Mouse (Mus musculus): ENCODE data around the gene Aurkb. TPM values are rescaled to one million over a fixed set of nuclear protein-coding genes. Genes with fewer than 3 reads are reported as not detected.
"Not testable (repeated sequence)": the region's sequence is repeated elsewhere in the genome, so short reads cannot be mapped to it uniquely, and the experiment has no call there.

Gene Aurkb
- polyA plus RNA-seq, 1 experiment = 42.9 TPM

DNA sequence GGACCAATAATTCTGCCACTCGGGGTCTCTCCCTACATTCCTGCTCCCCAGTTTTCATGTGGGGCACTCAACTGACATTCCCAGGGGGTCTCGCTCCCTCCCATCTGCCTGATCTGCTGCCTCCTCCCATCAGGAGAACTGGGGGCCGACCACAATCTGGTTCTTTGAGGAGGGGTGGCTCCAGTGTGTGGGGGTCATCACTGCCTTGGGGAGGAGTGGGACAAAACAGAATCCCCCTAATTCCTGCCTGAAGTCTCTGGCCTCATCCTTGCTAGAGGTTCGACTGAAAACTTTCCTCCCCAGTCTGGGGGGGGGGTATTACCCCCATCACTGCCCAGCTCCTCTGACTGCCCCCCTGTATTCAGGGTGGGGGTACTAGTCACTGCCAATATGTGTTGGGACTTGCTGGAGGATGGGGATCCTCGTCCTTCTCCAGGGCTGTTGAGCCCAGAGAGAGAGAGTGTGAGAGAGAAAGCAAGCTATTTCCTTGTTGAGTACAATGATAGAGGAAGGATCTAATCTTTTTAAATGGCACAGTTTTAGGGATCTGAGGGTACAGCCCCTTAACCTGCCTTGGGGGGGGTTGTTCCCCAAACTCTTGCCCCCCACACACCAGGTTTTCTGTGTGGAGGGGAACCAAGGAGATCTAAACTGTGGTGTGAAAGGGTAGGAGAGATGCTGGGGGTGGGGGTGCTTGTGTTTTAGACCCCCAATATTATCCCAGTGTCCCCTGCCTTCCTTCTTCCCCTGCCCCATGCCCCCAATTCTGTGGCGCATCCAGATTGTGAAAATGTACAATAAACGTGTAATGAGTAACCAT, 46.3 kb downstream of the Aurkb start:
- H3K4me1 ChIP-seq (ENCODE audit: control insufficient read depth, insufficient read depth, insufficient read length) = peaks cover 13% of the 10 kb centered on the region; the same call in 1 of the 2 replicates
- H3K27me3 ChIP-seq (ENCODE audit: control insufficient read depth, insufficient read depth, low read length) = no peaks in the 10 kb centered on the region
- no peak for DNase-seq (ENCODE audit: low read depth in 1 of 2, low spot score in 2 of 2)
- no peak overlapping the region for H3K4me3 ChIP-seq (ENCODE audit: extremely low read depth, insufficient read depth, insufficient read length)
- peaks cover 8% of the 10 kb centered on the region for H3K36me3 ChIP-seq (ENCODE audit: control insufficient read depth, insufficient read depth, low read length)
- H3K27ac ChIP-seq (ENCODE audit: insufficient read depth, low read length) = no peak overlapping the region
- WGBS = 76% methylated on average over 7 of the region's 7 CpGs
- TF ChIP-seq CTCF (IDR thresholded peaks at IDR 0.05; ENCODE audit: extremely low read depth, insufficient read depth, insufficient read length, insufficient replicate concordance) (no peak), POLR2A (IDR thresholded peaks at IDR 0.05; ENCODE audit: low read depth, low read length) (no peak)

DNA sequence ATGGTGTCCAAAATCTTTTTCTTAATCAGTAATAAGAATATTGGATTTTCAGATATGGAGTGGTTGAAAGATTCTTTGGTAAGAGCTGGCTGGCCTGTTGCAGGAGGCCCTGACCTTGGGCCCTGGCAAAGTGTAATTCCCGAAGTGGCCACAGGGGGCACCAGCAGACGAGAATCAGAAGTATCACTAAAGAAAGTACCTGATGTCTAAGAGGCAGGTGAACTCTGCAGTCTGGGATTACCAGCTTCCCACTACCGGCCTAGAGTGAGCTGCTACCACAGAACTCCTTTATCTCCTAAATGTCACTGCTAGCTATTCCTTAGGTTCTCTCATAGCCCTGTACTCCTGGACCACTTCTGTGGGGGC, 46.9 kb downstream of the Aurkb start:
- peaks cover 19% of the 10 kb centered on the region for H3K4me1 ChIP-seq (ENCODE audit: control insufficient read depth, insufficient read depth, insufficient read length)
- peaks cover 8% of the 10 kb centered on the region for H3K36me3 ChIP-seq (ENCODE audit: control insufficient read depth, insufficient read depth, low read length)
- TF ChIP-seq CTCF (IDR thresholded peaks at IDR 0.05; ENCODE audit: extremely low read depth, insufficient read depth, insufficient read length, insufficient replicate concordance) (peak; percentile 76; the same call in 1 of the 2 replicates), POLR2A (IDR thresholded peaks at IDR 0.05; ENCODE audit: low read depth, low read length) (no peak)
- peak; percentile 67 to 91 for DNase-seq (ENCODE audit: low read depth in 1 of 2, low spot score in 2 of 2)
- H3K27me3 ChIP-seq (ENCODE audit: control insufficient read depth, insufficient read depth, low read length) = no peaks in the 10 kb centered on the region
- WGBS = 6% methylated on average over 3 of the region's 3 CpGs
- peak overlapping the region; percentile 3; the same call in 1 of the 2 replicates for H3K27ac ChIP-seq (ENCODE audit: insufficient read depth, low read length)
- no peak overlapping the region for H3K4me3 ChIP-seq (ENCODE audit: extremely low read depth, insufficient read depth, insufficient read length)

DNA sequence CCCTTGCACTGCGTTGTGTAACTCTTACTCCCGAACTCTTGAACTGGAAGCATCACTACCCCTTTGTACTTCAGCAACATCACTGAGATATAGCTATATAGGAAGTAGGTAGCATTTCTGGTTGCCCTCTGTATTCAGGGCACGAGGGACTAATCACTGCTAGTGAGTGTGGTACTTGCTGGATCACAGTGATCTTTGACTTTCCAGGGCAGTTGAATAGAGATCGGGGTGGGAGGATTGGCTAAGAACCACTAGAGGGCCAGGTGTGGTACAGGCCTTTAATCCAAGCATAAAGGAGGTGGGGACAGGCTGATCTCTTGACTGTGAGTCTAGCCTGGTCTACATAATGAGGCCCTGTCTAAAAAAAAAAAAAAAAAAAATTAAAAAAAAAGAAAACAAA, 47.4 kb downstream of the Aurkb start:
- peaks cover 8% of the 10 kb centered on the region for H3K36me3 ChIP-seq (ENCODE audit: control insufficient read depth, insufficient read depth, low read length)
- no peaks in the 10 kb centered on the region for H3K27me3 ChIP-seq (ENCODE audit: control insufficient read depth, insufficient read depth, low read length)
- TF ChIP-seq POLR2A (IDR thresholded peaks at IDR 0.05; ENCODE audit: low read depth, low read length) (no peak), CTCF (IDR thresholded peaks at IDR 0.05; ENCODE audit: extremely low read depth, insufficient read depth, insufficient read length, insufficient replicate concordance) (no peak)
- no peak for DNase-seq (ENCODE audit: low read depth in 1 of 2, low spot score in 2 of 2)
- H3K27ac ChIP-seq (ENCODE audit: insufficient read depth, low read length) = peak overlapping the region; percentile 3; the same call in 1 of the 2 replicates
- WGBS = 82% methylated on average over 4 of the region's 4 CpGs
- peaks cover 24% of the 10 kb centered on the region for H3K4me1 ChIP-seq (ENCODE audit: control insufficient read depth, insufficient read depth, insufficient read length)
- no peak overlapping the region for H3K4me3 ChIP-seq (ENCODE audit: extremely low read depth, insufficient read depth, insufficient read length)

DNA sequence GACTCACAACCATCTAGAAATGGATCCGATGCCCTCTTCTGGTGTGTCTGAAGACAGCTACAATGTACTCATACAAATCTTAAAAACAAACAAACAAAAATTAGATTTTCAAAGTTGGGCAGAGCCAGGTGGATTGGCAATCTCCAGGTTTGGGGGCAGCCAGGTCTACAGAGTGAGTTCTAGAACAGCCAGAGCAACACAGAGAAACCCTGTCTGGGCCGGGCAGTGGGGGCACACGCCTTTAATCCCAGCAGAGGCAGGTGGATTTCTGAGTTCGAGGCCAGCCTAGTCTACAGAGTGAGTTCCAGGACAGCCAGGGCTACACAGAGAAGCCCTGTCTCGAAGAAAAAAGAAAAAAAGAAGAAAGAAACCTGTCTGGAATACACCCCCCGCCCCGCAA, 48.4 kb downstream of the Aurkb start:
- not testable (repeated sequence) for H3K27ac ChIP-seq (ENCODE audit: insufficient read depth, low read length); H3K4me3 ChIP-seq (ENCODE audit: extremely low read depth, insufficient read depth, insufficient read length); H3K36me3 ChIP-seq (ENCODE audit: control insufficient read depth, insufficient read depth, low read length); DNase-seq (ENCODE audit: low read depth in 1 of 2, low spot score in 2 of 2); H3K27me3 ChIP-seq (ENCODE audit: control insufficient read depth, insufficient read depth, low read length)
- H3K4me1 ChIP-seq (ENCODE audit: control insufficient read depth, insufficient read depth, insufficient read length) = peaks cover 30% of the 10 kb centered on the region
- WGBS = 90% methylated on average over 7 of the region's 7 CpGs

DNA sequence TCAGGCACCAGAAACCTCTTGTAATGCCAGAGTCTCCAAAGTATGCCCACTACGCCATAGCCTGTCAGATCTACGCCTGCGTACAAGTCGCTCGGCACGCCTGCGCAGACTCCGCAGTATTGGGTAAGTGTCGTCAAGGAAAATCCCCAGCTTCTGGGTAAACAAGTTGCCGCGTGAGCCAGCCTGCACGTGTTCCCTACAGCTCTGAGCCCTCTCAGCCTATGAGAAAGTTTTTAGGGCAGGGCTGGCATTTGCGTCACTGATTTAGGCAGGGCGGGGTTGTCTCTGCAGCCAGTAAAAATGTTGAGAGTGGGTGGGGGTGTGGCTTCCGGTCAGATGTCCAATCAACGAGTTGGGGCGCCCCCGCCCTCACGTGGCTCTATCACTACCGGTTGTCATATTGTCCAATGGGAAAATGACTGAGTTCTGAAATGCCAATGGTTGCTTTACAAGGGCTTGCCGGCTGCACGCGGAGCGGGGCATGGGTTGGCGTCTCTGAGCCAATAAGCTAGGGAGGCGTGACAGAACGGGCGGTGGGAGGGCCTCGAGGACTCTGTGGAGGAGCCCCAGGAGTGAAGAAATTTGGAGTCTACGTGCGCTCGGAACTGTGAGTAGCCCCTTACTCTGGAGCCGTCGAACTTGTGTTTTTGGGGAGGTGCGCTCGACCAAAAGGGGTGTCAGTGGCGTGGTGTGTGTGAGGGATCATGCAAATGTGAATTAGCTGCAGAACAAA, 49.4 kb downstream of the Aurkb start, which contains the start of gene Per1:
Gene Per1, plus strand, starts transcription at position 521 of the 733 bp plus-strand sequence.
- WGBS = under 1% methylated on average over 37 of the region's 37 CpGs
- peak; percentile 99 to 100 for DNase-seq (ENCODE audit: low read depth in 1 of 2, low spot score in 2 of 2)

DNA sequence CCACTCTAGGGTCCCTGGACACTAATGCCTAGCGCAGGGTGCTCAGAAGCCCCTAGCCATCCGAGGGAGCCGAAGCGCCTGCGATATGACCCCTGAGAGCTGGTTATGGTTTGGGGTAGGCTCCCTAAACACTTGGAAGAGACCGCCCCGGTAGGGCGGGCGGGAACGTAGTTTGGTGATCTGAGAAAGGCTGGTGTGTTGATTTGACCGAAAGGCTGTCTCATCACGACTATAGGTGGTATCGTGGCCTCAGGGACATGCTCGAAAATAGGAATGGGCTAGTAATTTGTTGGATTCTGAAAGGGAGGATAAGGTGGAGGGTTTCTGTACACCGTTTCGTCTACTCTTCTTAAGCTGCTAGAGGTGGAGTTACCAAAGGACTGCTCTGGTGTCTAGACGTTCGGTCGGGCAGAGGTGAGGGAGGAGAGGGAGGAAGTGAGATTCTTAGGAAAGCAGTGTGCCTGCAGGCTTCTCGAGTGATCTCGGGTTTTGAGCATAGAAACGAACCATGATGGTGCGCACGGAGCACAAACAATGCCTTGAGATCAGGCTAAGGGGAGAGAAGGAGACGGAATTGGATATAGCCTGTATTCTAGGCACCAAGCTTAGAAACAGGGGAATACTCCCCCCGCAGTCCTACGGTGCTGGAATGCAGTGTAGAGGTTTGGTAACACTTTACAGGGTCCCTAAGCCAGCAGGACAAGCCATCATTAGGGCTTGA, 50.2 kb downstream of the Aurkb start:
- TF ChIP-seq CTCF (IDR thresholded peaks at IDR 0.05; ENCODE audit: extremely low read depth, insufficient read depth, insufficient read length, insufficient replicate concordance) (no peak), POLR2A (IDR thresholded peaks at IDR 0.05; ENCODE audit: low read depth, low read length) (no peak)
- peaks cover 22% of the 10 kb centered on the region for H3K4me1 ChIP-seq (ENCODE audit: control insufficient read depth, insufficient read depth, insufficient read length)

More for the DNA sequence above, 49.4 kb downstream of the Aurkb start, which contains the start of gene Per1:
- peaks cover 22% of the 10 kb centered on the region for H3K4me1 ChIP-seq (ENCODE audit: control insufficient read depth, insufficient read depth, insufficient read length)
- peak within 1 kb of the TSS; percentile 70 for H3K4me3 ChIP-seq (ENCODE audit: extremely low read depth, insufficient read depth, insufficient read length)
- H3K27ac ChIP-seq (ENCODE audit: insufficient read depth, low read length) = peak within 1 kb of the TSS; percentile 92
- no peaks in the 10 kb centered on the region for H3K27me3 ChIP-seq (ENCODE audit: control insufficient read depth, insufficient read depth, low read length)
- TF ChIP-seq CTCF (IDR thresholded peaks at IDR 0.05; ENCODE audit: extremely low read depth, insufficient read depth, insufficient read length, insufficient replicate concordance) = no peak
- peak; percentile 66 for TF ChIP-seq POLR2A (IDR thresholded peaks at IDR 0.05; ENCODE audit: low read depth, low read length)
- peaks cover 6% of the 10 kb centered on the region for H3K36me3 ChIP-seq (ENCODE audit: control insufficient read depth, insufficient read depth, low read length)

More for the DNA sequence above, 50.2 kb downstream of the Aurkb start:
- H3K36me3 ChIP-seq (ENCODE audit: control insufficient read depth, insufficient read depth, low read length) = peaks cover under 1% of the 10 kb centered on the region; the same call in 1 of the 2 replicates
- peak overlapping the region; percentile 92 for H3K27ac ChIP-seq (ENCODE audit: insufficient read depth, low read length)
- WGBS = 2% methylated on average over 27 of the region's 27 CpGs
- DNase-seq (ENCODE audit: low read depth in 1 of 2, low spot score in 2 of 2) = no peak
- peak overlapping the region; percentile 70 for H3K4me3 ChIP-seq (ENCODE audit: extremely low read depth, insufficient read depth, insufficient read length)
- H3K27me3 ChIP-seq (ENCODE audit: control insufficient read depth, insufficient read depth, low read length) = no peaks in the 10 kb centered on the region
